10 mouse cellular contexts compared by ENCODE assay signal in the genomic region with DNA sequence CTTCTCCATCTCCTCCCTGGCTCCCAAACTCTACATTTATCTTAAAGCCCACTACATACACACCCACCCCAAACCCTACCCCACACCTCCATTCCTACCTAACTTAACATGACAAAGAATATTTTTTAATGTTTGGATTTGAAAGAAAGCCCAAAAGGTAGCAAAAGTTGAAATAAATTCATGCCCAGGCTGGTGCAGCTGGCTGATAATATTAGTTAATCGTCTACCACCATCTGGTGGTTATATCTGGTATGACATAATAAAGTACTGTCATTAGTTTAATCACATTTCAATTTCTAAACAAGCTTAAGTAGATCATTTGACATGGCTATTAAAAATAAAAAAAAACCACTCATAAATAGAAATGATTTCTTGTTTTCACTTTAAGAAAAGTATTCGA.
DNase-seq lines count a peak whose midpoint lies in the region; ATAC-seq lines count a peak whose summit lies in the region.
"Had no signal": no experiment of that assay in that cellular context is flagged by ENCODE, and none has a peak within 500 bp of the region (broad histone marks: within the 10 kb centered on the region; RNA-seq: fewer than 3 reads in every experiment).

No protein-coding gene starts in this region.

- 6% methylated on average over 2 of the region's 2 CpGs for WGBS in hindbrain, embryonic 12.5 days
- 12% methylated on average over 2 of the region's 2 CpGs for WGBS in hindbrain, embryonic 10.5 days

- H3K9me3 ChIP-seq in hindbrain, embryonic 12.5 days (replicated peaks) = no peaks in the 10 kb centered on the region
- no peaks in the 10 kb centered on the region for H3K9me3 ChIP-seq in hindbrain, embryonic 10.5 days
- H3K9me3 ChIP-seq: limb, embryonic 13.5 days; neural tube, embryonic 13.5 days had no signal

- H3K4me1 ChIP-seq in hindbrain, embryonic 12.5 days = no peaks in the 10 kb centered on the region
- H3K4me1 ChIP-seq in hindbrain, embryonic 10.5 days (replicated peaks) = no peaks in the 10 kb centered on the region
- H3K4me1 ChIP-seq: limb, embryonic 13.5 days; neural tube, embryonic 13.5 days had no signal

- H3K27me3 ChIP-seq in hindbrain, embryonic 12.5 days = no peaks in the 10 kb centered on the region
- no peaks in the 10 kb centered on the region for H3K27me3 ChIP-seq in hindbrain, embryonic 10.5 days (ENCODE audit: insufficient read depth, poor library complexity, severe bottlenecking)
- H3K27me3 ChIP-seq: limb, embryonic 13.5 days; neural tube, embryonic 13.5 days had no signal

- no peak overlapping the region for H3K9ac ChIP-seq in hindbrain, embryonic 12.5 days
- H3K9ac ChIP-seq: limb, embryonic 13.5 days; neural tube, embryonic 13.5 days had no signal

- H3K4me3 ChIP-seq in hindbrain, embryonic 12.5 days = no peak overlapping the region
- H3K4me3 ChIP-seq in hindbrain, embryonic 10.5 days = no peak overlapping the region
- H3K4me3 ChIP-seq: limb, embryonic 13.5 days; neural tube, embryonic 13.5 days had no signal

- no peaks in the 10 kb centered on the region for H3K36me3 ChIP-seq in hindbrain, embryonic 12.5 days
- H3K36me3 ChIP-seq in hindbrain, embryonic 10.5 days = no peaks in the 10 kb centered on the region
- H3K36me3 ChIP-seq: limb, embryonic 13.5 days; neural tube, embryonic 13.5 days had no signal

- ATAC-seq in hindbrain, embryonic 12.5 days (ENCODE audit: low FRiP score) = peak; percentile 38; the same call in 1 of the 2 replicates
- peak; percentile 65 for ATAC-seq in granulocyte monocyte progenitor cell, adult 5-6 weeks (replicated peaks; ENCODE audit: poor library complexity, severe bottlenecking)
- ATAC-seq in inflammation-experienced regulatory T-cells, adult 6 months = no peak

- DNase-seq in hindbrain, embryonic 10.5 days (ENCODE audit: low spot score) = no peak
- peak; percentile 74 for DNase-seq in 416B (ENCODE audit: low read depth)
- peak; percentile 14 for DNase-seq in brain, adult 2 months (ENCODE audit: low read depth, low spot score)
- no peak for DNase-seq in frontal cortex, postnatal 14 days (ENCODE audit: low spot score in 2 of 2)
- no peak for DNase-seq in layer of hippocampus, postnatal 25 days (ENCODE audit: extremely low spot score in 1 of 2, low spot score in 1 of 2)

- no peak overlapping the region for H3K27ac ChIP-seq in hindbrain, embryonic 12.5 days
- no peak overlapping the region for H3K27ac ChIP-seq in hindbrain, embryonic 10.5 days
- H3K27ac ChIP-seq: limb, embryonic 13.5 days; neural tube, embryonic 13.5 days had no signal

- H3K4me2 ChIP-seq in hindbrain, embryonic 12.5 days (replicated peaks) = no peak overlapping the region
- H3K4me2 ChIP-seq: limb, embryonic 13.5 days; neural tube, embryonic 13.5 days had no signal

Comparison
In these comparisons a context has a peak if more than half of its experiments do, and no peak if none do; other contexts are left out.
1. DNase-seq: peak in 416B (single experiment) and brain, adult 2 months (single experiment); none in hindbrain, embryonic 10.5 days (single experiment), frontal cortex, postnatal 14 days (0 of 2) and layer of hippocampus, postnatal 25 days (0 of 2).